Mouse (Mus musculus): ENCODE data around the gene Unc13d.
A peak's percentile ranks its signal among the peaks of the same experiment; 100 is the strongest.
"Not testable (repeated sequence)": the region's sequence is repeated elsewhere in the genome, so short reads cannot be mapped to it uniquely, and the experiment has no call there.

The Unc13d gene

DNA sequence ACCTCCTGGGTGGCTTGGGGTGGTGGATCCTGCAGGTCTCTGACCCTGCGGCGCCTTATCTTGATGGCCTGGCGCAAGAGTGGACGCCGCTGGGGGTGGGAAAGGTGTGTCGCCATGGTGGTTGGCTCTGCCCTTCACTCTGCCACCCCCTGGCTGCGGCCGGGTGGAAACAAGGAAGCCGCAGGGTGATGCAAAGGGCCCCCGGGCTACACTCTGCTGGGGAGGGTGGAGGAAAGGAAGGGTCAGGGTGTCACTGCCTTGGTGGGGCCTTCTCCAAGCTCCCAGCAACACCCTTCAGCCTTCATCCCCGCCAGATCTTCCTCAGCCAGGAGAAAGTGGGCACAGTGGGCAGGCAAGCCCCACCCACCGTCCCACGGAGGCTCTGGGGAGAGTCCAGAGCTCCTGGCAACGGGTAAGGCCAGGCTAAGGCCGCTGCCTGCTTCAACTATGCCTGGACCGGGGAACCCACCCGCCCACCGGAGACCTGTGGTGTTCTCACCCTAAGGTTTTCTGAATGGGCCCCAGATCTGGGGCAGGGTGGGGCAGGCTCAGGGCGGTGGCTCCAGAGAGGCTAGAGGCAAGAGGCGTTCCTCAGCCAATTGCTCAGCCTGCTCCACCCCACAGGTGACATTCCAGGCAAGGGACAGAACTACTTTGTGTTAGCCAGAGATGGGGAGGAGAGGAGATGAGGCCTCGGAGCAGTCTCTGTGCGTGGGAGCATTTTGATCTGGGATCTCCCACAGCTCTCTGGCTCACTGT lies at the start of gene Unc13d:
Gene Unc13d (minus strand): TSS at position 516 of the 759 bp plus-strand sequence.
- H3K9me3 ChIP-seq (ENCODE audit: low read length) = no peaks in the 10 kb centered on the region
- peak within 1 kb of the TSS; percentile 76 for H3K4me3 ChIP-seq (replicated peaks; ENCODE audit: low read length)
- H3K4me1 ChIP-seq (replicated peaks; ENCODE audit: low read depth, low read length) = peaks cover 70% of the 10 kb centered on the region
- H3K36me3 ChIP-seq (ENCODE audit: insufficient read depth, low read length) = peaks cover 40% of the 10 kb centered on the region
- no peaks in the 10 kb centered on the region for H3K27me3 ChIP-seq (ENCODE audit: insufficient read depth, low read length)
- no peak for TF ChIP-seq CTCF (conservative IDR thresholded peaks at IDR 0.05; ENCODE audit: low read length)
- TF ChIP-seq POU5F1 (IDR thresholded peaks at IDR 0.05; ENCODE audit: borderline replicate concordance, low read length) = no peak
- TF ChIP-seq NANOG (IDR thresholded peaks at IDR 0.05; ENCODE audit: borderline replicate concordance, low read length) = no peak

DNA sequence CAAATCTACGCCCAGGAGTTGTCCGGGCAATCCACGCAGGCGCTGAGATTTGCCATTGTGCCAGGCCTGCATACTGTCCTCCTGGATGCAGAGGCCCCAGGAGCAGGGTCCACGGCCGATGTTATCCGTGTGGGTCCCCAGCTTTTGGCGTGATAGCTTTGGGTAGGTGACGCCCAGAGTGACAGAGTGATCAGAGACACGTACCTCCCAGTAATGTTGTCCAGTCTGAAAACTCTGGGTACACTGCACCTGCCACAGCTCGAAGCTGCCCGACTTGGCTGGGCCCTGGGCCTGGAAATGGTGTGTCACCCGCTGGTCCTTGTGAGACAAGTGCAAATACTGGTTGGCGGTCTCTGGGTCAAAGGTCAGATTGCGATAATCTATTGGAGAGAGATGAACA lies 48.5 kb upstream of the Unc13d start:
- H3K4me3 ChIP-seq (replicated peaks; ENCODE audit: low read length) = peak overlapping the region; percentile 35
- peaks cover 42% of the 10 kb centered on the region for H3K4me1 ChIP-seq (replicated peaks; ENCODE audit: low read depth, low read length)
- H3K9me3 ChIP-seq (ENCODE audit: low read length) = 0 out of 2 replicates have a peak, but pooled peaks cover 3% of the 10 kb centered on the region
- H3K27me3 ChIP-seq (ENCODE audit: insufficient read depth, low read length) = peaks cover 39% of the 10 kb centered on the region
- peaks cover under 1% of the 10 kb centered on the region; the same call in 1 of the 2 replicates for H3K36me3 ChIP-seq (ENCODE audit: insufficient read depth, low read length)
- no peak for TF ChIP-seq CTCF (conservative IDR thresholded peaks at IDR 0.05; ENCODE audit: low read length)
- no peak for TF ChIP-seq POU5F1 (IDR thresholded peaks at IDR 0.05; ENCODE audit: borderline replicate concordance, low read length)
- no peak for TF ChIP-seq NANOG (IDR thresholded peaks at IDR 0.05; ENCODE audit: borderline replicate concordance, low read length)

DNA sequence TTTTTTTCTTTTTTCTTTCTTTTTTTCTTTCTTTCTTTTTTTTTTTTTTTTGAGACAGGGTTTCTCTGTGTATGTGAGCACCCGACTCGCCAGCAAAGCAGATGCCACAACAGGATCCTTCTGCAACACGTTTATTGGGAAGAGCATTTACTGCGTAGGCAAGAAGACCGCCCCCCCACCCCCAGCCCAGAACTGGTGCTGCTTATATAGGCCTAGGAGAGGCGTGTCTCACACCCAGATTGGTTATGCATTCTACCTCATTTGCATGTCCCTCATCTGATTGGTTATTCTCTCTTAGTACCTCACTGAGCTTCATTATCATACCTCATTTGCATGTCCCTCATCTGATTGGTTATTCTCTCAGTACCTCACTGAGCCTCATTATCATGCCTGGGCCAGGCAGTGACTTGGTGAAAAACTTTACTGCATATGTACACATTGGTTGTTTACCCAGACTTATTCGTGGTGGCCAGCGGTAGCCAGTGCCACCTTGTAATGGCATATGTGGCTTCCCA lies 44.0 kb upstream of the Unc13d start:
- H3K4me3 ChIP-seq (replicated peaks; ENCODE audit: low read length); H3K36me3 ChIP-seq (ENCODE audit: insufficient read depth, low read length): not testable (repeated sequence)
- H3K4me1 ChIP-seq (replicated peaks; ENCODE audit: low read depth, low read length) = peaks cover 32% of the 10 kb centered on the region

DNA sequence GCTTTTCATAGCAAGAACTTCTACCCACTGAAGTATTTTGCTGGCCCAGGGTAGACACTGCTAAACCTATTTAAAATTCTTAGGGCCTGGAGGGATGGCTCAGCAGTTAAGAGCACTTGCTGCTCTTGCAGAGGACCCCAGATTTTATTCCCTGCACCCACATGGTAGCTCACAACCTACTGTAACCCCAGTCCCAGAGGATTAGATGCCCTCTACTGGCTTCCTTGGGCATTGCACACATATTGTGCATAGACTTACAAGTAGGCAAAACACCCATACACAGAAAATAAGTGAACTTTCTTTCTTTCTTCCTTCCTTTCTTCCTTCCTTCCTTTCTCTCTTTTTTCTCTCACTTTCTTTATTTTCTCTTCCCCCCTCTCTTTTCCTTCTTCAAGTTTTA lies 40.1 kb upstream of the Unc13d start:
- TF ChIP-seq POU5F1 (IDR thresholded peaks at IDR 0.05; ENCODE audit: borderline replicate concordance, low read length) (no peak), CTCF (conservative IDR thresholded peaks at IDR 0.05; ENCODE audit: low read length) (peak; percentile 82)
- Histone ChIP-seq H3K4me1 (replicated peaks; ENCODE audit: low read depth, low read length) (peaks cover 26% of the 10 kb centered on the region), H3K27me3 (ENCODE audit: insufficient read depth, low read length) (peaks cover 4% of the 10 kb centered on the region; the same call in 1 of the 2 replicates), H3K36me3 (ENCODE audit: insufficient read depth, low read length) (no peaks in the 10 kb centered on the region), H3K4me3 (replicated peaks; ENCODE audit: low read length) (no peak overlapping the region), H3K9me3 (ENCODE audit: low read length) (no peaks in the 10 kb centered on the region)

More for the DNA sequence above, 44.0 kb upstream of the Unc13d start:
- not testable (repeated sequence) for H3K9me3 ChIP-seq (ENCODE audit: low read length); H3K27me3 ChIP-seq (ENCODE audit: insufficient read depth, low read length)

DNA sequence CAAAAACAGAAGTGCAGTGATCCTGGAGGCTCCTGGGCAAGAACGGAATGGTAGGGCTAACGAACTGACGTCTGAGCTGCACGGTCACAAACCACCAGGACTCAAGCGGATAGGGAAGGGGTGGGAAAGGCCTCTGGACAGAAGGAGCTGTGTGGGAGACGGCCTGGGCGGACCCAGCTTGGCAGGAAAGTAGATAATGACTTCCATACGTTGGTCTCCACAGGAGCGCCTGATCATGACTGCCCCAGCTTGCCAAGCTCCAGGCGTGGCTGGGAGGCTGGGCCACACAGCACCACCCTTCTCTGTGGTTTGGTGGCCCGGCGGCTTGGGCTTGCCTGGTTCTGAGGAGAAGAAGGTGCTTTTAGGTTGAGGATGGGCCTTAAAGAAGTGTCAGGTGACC lies 39.5 kb upstream of the Unc13d start:
- TF ChIP-seq POU5F1 (IDR thresholded peaks at IDR 0.05; ENCODE audit: borderline replicate concordance, low read length) (no peak), NANOG (IDR thresholded peaks at IDR 0.05; ENCODE audit: borderline replicate concordance, low read length) (no peak), CTCF (conservative IDR thresholded peaks at IDR 0.05; ENCODE audit: low read length) (no peak)
- Histone ChIP-seq H3K4me3 (replicated peaks; ENCODE audit: low read length) (no peak overlapping the region), H3K36me3 (ENCODE audit: insufficient read depth, low read length) (no peaks in the 10 kb centered on the region), H3K4me1 (replicated peaks; ENCODE audit: low read depth, low read length) (peaks cover 26% of the 10 kb centered on the region), H3K9me3 (ENCODE audit: low read length) (no peaks in the 10 kb centered on the region), H3K27me3 (ENCODE audit: insufficient read depth, low read length) (peaks cover 4% of the 10 kb centered on the region; the same call in 1 of the 2 replicates)

DNA sequence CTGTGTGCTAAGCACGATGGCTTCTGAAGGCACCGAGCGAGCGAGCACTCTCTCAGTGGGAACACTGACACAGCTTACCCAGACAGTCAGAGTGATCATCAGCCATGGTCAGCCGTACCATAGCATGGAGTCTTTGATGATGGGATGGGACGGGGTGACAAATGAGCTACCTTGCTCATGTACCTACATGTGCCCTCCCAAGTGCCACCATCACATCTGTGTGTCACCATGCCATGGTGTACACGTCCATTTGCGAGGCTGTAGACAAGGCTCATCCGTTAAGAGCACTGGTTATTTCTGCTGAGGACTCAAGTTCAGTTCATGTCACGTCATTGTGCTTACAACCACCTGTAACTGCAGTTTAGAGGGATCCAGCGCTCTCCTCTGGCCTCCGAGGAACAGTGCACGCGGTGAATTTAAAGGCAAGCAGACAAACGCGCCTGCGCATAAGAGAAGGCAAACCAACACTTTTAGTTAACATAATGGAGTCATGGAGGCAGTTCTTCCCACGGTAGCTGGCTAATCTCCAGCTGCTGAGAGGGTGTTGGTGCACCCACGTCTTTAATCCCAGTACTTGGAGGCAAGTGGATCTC lies 33.9 kb upstream of the Unc13d start:
- Histone ChIP-seq H3K4me3 (replicated peaks; ENCODE audit: low read length) (no peak overlapping the region), H3K4me1 (replicated peaks; ENCODE audit: low read depth, low read length) (peaks cover 44% of the 10 kb centered on the region), H3K9me3 (ENCODE audit: low read length) (no peaks in the 10 kb centered on the region), H3K36me3 (ENCODE audit: insufficient read depth, low read length) (no peaks in the 10 kb centered on the region), H3K27me3 (ENCODE audit: insufficient read depth, low read length) (peaks cover 60% of the 10 kb centered on the region)
- TF ChIP-seq POU5F1 (IDR thresholded peaks at IDR 0.05; ENCODE audit: borderline replicate concordance, low read length) (no peak), CTCF (conservative IDR thresholded peaks at IDR 0.05; ENCODE audit: low read length) (no peak), NANOG (IDR thresholded peaks at IDR 0.05; ENCODE audit: borderline replicate concordance, low read length) (no peak)

DNA sequence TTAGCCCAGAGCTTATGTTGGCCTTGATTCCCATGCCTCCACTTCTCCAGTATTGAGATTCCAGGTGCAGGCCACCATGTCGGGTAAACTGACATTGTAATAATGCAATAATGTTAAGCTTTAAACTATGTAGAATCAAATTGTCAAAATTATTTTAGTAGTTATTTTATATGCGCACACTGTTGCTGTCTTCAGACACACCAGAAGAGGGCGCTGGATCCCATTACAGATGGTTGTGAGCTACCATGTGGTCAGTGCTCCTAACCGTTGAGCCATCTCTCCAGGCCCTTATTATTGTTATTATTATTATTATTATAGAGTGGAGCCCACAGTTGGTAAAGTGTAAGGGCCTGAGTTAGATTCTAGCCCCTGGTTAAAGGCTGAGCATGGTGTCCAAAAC lies 33.3 kb upstream of the Unc13d start:
- Histone ChIP-seq H3K4me3 (replicated peaks; ENCODE audit: low read length) (no peak overlapping the region; the same call in 1 of the 2 replicates), H3K9me3 (ENCODE audit: low read length) (no peaks in the 10 kb centered on the region), H3K27me3 (ENCODE audit: insufficient read depth, low read length) (peaks cover 65% of the 10 kb centered on the region), H3K4me1 (replicated peaks; ENCODE audit: low read depth, low read length) (peaks cover 48% of the 10 kb centered on the region), H3K36me3 (ENCODE audit: insufficient read depth, low read length) (no peaks in the 10 kb centered on the region)
- TF ChIP-seq CTCF (conservative IDR thresholded peaks at IDR 0.05; ENCODE audit: low read length) (peak; percentile 39), POU5F1 (IDR thresholded peaks at IDR 0.05; ENCODE audit: borderline replicate concordance, low read length) (no peak), NANOG (IDR thresholded peaks at IDR 0.05; ENCODE audit: borderline replicate concordance, low read length) (no peak)

DNA sequence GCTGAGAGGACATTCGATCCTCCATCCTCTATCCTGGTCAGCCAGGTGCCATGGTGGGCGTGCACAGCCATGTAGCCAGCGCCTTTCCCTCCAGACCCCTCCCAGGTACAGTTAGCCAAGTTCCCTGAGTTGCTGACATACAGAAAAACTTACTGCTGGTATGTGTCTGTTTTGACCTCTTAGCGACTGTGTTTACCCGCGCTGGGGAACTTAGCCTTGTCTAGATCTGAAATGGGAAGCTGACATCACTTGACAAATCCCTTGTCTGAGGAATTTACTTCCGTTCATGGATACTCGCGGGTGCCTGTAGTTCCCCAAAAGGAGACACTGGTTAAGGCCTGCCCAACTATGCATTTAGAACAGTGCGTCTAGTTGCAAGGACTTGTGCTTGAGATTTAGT lies 32.8 kb upstream of the Unc13d start:
- Histone ChIP-seq H3K36me3 (ENCODE audit: insufficient read depth, low read length) (no peaks in the 10 kb centered on the region), H3K27me3 (ENCODE audit: insufficient read depth, low read length) (peaks cover 70% of the 10 kb centered on the region)
- TF ChIP-seq CTCF (conservative IDR thresholded peaks at IDR 0.05; ENCODE audit: low read length) = no peak
- no peak for TF ChIP-seq POU5F1 (IDR thresholded peaks at IDR 0.05; ENCODE audit: borderline replicate concordance, low read length)
- no peak for TF ChIP-seq NANOG (IDR thresholded peaks at IDR 0.05; ENCODE audit: borderline replicate concordance, low read length)

More for the DNA sequence above, 32.8 kb upstream of the Unc13d start:
- Histone ChIP-seq H3K4me1 (replicated peaks; ENCODE audit: low read depth, low read length) (peaks cover 54% of the 10 kb centered on the region), H3K9me3 (ENCODE audit: low read length) (no peaks in the 10 kb centered on the region), H3K4me3 (replicated peaks; ENCODE audit: low read length) (peak overlapping the region; percentile 79)

Measured in E14TG2a.4 (cell line).